Mouse (Mus musculus) splenic B cell, adult 2 months (primary cell): ENCODE data around the gene Barhl1.

Experiments
- DNase-seq: peaks from one replicate; pipeline ENCODE4 v3.0.0-alpha.2; 2011; ENCODE audit warnings: low read depth, low spot score
- H3K27me3 ChIP-seq: 2 replicates; pipeline ENCODE4 v1.6.1; 2012; ENCODE audit warnings: mild to moderate bottlenecking, low read length, moderate library complexity, mixed read lengths; ENCODE audit not compliant: control insufficient read depth, poor library complexity, insufficient read depth, severe bottlenecking
- H3K36me3 ChIP-seq: 2 replicates; pipeline ENCODE4 v1.6.1; 2012; ENCODE audit warnings: mild to moderate bottlenecking, low read length, moderate library complexity, mixed read lengths; ENCODE audit not compliant: control insufficient read depth, poor library complexity, insufficient read depth, severe bottlenecking

The Barhl1 gene

GRCm38 (mm10) chr2:28860678-28861423 lies 55.6 kb downstream of the Barhl1 start:
- peaks cover 5% of the 10 kb centered on the region for H3K36me3 ChIP-seq
- no peaks in the 10 kb centered on the region for H3K27me3 ChIP-seq
- no peak for DNase-seq

- no peaks in the 10 kb centered on the region for H3K27me3 ChIP-seq
- no peak for DNase-seq
- peaks cover 8% of the 10 kb centered on the region for H3K36me3 ChIP-seq
Measured at GRCm38 (mm10) chr2:28859303-28859702, 57.2 kb downstream of the Barhl1 start.
